Mouse (Mus musculus): ENCODE results near the gene Klhdc8a.
"Not testable (repeated sequence)": the region's sequence is repeated elsewhere in the genome, so short reads cannot be mapped to it uniquely, and the experiment has no call there.

Gene Klhdc8a

DNA sequence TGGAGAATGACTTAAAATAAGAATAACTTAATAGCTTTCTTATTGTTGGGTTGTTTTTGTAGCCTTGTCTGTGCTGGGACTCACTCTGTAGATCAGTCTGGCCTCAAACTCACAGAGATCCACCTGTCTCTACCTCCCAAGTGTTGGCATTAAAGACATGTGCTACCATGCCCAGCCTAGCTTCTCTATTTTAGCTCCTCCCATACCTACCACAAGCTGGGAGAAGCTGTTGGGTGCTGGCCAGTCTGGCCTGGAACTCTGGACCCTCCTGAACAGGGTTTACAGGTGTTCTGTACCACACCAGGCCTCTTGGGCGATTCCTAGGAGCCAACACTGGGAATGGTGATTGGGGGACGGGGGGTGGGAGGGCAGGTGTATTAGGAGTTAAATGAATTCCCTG lies 44.8 kb downstream of the Klhdc8a start:
- in situ Hi-C loops (cut with MboI, MseI) = no loop called here

DNA sequence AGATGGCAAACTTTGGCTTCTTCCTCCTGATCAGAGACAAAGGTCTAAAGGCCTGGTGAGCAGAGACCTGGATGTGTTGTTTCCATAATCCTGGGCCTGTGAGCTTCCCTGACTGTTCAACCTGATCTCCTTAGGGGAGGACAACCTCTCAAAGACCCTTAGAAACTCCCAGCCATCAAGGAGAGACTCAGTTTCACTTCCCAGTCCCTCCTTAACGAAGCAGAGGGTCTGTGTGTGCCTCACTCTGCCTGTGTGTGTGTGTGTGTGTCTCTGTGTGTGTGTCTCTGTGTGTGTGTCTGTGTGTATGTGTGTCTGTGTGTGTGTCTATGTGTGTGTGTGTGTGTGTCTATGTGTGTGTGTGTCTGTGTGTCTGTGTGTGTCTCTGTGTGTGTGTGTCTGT lies 45.2 kb downstream of the Klhdc8a start:
- in situ Hi-C loops (cut with MboI, MseI) = no loop called here

GRCm38 (mm10) chr1:132345514-132345913 lies 47.1 kb downstream of the Klhdc8a start:
- in situ Hi-C loops (cut with MboI, MseI) = no loop called here

DNA sequence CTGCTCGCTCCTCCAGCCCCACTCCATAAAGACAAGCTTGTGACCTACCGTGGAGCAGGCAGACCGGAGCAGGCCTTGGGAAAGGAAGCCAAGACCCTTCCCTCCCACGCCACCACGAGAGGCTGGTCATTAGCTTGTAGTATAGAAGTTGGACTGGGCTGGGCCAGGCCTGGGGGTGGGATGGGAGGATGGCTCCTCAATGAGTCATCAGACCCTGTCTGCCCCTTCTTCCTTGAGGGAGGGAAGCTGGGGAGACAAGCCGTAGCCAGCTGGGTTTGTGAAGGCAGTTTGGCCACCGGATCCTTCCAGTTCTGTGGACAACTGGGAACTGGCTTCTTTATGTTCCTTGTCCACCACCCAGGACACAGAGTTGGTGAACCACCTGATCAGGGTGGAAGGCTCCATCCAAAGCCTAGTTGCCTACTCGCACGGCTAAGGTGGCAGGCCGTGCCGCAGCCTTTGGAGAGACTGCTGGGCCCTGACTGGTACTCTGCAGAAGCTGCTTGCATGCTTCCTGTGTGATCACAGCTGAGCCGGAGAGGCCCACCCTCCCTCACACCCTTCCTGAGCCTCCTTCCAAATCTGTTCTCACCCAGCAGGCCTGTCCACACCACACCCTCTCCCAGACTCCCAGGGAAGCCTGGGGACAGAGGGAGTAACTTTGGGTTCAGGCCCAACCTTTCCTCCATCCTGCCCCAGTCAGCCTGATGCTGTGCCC lies 47.9 kb downstream of the Klhdc8a start:
- in situ Hi-C loops (cut with MboI, MseI) = no loop called here

- in situ Hi-C loops (cut with MboI, MseI) = no loop called here
Measured at GRCm38 (mm10) chr1:132346951-132347350, 48.5 kb downstream of the Klhdc8a start.

- in situ Hi-C loops (cut with MboI, MseI) = no loop called here
Measured at GRCm38 (mm10) chr1:132348401-132348800, 50.0 kb downstream of the Klhdc8a start.

DNA sequence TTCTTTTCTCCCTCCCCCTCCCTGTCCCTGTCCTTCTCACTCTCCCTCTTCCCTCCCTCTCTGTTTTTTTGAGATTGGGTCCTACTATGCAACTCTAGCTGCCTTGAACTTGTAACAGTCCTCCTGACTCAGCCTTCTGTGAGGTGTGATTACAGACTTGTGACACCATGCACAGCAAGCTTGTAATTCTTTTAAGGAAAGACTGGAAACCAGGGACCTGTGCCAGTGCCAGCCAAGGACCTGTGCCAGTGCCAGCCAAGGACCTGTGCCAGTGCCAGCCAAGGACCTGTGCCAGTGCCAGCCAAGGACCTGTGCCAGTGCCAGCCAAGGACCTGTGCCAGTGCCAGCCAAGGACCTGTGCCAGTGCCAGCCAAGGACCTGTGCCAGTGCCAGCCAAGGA lies 50.6 kb downstream of the Klhdc8a start:
- in situ Hi-C loops (cut with MboI, MseI) = not testable (repeated sequence)

- in situ Hi-C loops (cut with MboI, MseI) = not testable (repeated sequence)
Measured at GRCm38 (mm10) chr1:132349601-132350000, 51.2 kb downstream of the Klhdc8a start.

GRCm38 (mm10) chr1:132351058-132351457 lies 52.6 kb downstream of the Klhdc8a start:
- in situ Hi-C loops (cut with MboI, MseI) = no loop called here

GRCm38 (mm10) chr1:132353389-132353788 lies 55.0 kb downstream of the Klhdc8a start:
- in situ Hi-C loops (cut with MboI, MseI) = no loop called here

DNA sequence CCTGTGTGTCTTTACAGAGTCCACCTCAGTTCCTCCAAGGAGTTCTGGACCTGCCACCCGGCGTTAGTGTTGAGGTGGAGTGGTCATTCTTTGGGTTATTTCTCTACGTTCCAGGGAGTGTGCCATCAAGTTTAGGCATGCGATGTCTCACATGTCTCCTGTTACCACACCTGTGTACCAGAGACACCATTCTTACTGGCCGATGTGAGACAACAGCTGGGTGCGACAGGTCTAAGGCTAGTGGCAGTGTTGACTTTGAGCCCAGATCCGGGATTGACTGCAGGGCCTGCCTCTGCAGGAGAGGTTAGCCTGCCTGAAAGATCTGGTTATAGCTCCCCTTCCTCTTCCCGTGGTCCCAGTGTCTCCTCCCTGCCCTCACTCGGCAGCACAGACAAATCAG lies 55.8 kb downstream of the Klhdc8a start:
- in situ Hi-C loops (cut with MboI, MseI) = no loop called here

GRCm38 (mm10) chr1:132355162-132355601 lies 56.8 kb downstream of the Klhdc8a start:
- in situ Hi-C loops (cut with MboI, MseI) = loop anchor here (5.0 kb wide), 1 partner anchor 43 kb away; no protein-coding TSS in a partner anchor

GRCm38 (mm10) chr1:132355841-132356242 lies 57.4 kb downstream of the Klhdc8a start:
- in situ Hi-C loops (cut with MboI, MseI) = loop anchor here (5.0 kb wide), 1 partner anchor 44 kb away; no protein-coding TSS in a partner anchor

GRCm38 (mm10) chr1:132356841-132357240 lies 58.4 kb downstream of the Klhdc8a start:
- in situ Hi-C loops (cut with MboI, MseI) = loop anchor here (5.0 kb wide), 1 partner anchor 45 kb away; no protein-coding TSS in a partner anchor
